Mouse (Mus musculus) neural tube, embryonic 13.5 days (tissue): ENCODE data around the gene Fancg. TPM values are rescaled to one million over a fixed set of nuclear protein-coding genes. Genes with fewer than 3 reads are reported as not detected.

Experiments used
- ATAC-seq: fragments of 200-750 bp; cut with Nextera tagmentation; 2 replicates; pipeline ENCODE4 v1.8.0; 2017; ENCODE audit warnings: low read depth, mild to moderate bottlenecking, moderate TSS enrichment, moderate library complexity
- H3K27ac ChIP-seq: fragments of 300-500 bp; sonication (generic); replicated peaks from 2 replicates; pipeline ENCODE4 v1.5.1; 2015; ENCODE audit warnings: moderate library complexity, mild to moderate bottlenecking, inconsistent platforms
- H3K27me3 ChIP-seq: fragments of 300-500 bp; sonication (generic); 2 replicates; pipeline ENCODE4 v1.6.1; 2015; ENCODE audit warnings: mild to moderate bottlenecking, inconsistent platforms
- H3K36me3 ChIP-seq: fragments of 300-500 bp; sonication (generic); 2 replicates; pipeline ENCODE4 v1.6.1; 2015; ENCODE audit warnings: mild to moderate bottlenecking, inconsistent platforms
- H3K4me1 ChIP-seq: fragments of 300-500 bp; sonication (generic); replicated peaks from 2 replicates; pipeline ENCODE4 v1.6.1; 2015; ENCODE audit warnings: inconsistent platforms
- H3K4me2 ChIP-seq: fragments of 300-500 bp; sonication (generic); 2 replicates; pipeline ENCODE4 v1.6.1; 2015; ENCODE audit warnings: inconsistent platforms, mild to moderate bottlenecking, moderate library complexity
- H3K4me3 ChIP-seq: fragments of 300-500 bp; sonication (generic); 2 replicates; pipeline ENCODE4 v1.5.1; 2015; ENCODE audit warnings: mild to moderate bottlenecking, inconsistent platforms
- H3K9ac ChIP-seq: fragments of 300-500 bp; sonication (generic); 2 replicates; pipeline ENCODE4 v1.6.1; 2015; ENCODE audit warnings: moderate library complexity, mild to moderate bottlenecking, inconsistent platforms
- H3K9me3 ChIP-seq: fragments of 300-500 bp; sonication (generic); 2 replicates; pipeline ENCODE4 v1.6.1; 2016; ENCODE audit warnings: inconsistent platforms
- WGBS: fragments of 180-500 bp; shearing (Covaris S2); methylation state at CpG from one replicate; pipeline ENCODE4 v1.1.7; 2015; 5-methylcytosine and 5-hydroxymethylcytosine counted together
- polyA plus RNA-seq: library from polyadenylated mRNA; unstranded; fragments of >200 nt; fragmentation: Nextera tagmentation; extraction: Ambion mirVana; gene quantifications from 2 replicates; pipeline ENCODE4 v1.2.1, GENCODE M21; 2015

Fancg gene
- polyA plus RNA-seq = 19.9 and 20.4 TPM in 2 replicates

GRCm38 (mm10) chr4:43010161-43011038 lies at the start of gene Fancg:
Gene Fancg, minus strand, starts transcription at chr4:43010506.
- Histone ChIP-seq H3K4me2 (peak within 1 kb of the TSS; percentile 86), H3K4me1 (peaks cover 16% of the 10 kb centered on the region), H3K9ac (peak within 1 kb of the TSS; percentile 75), H3K9me3 (no peaks in the 10 kb centered on the region), H3K36me3 (peaks cover 3% of the 10 kb centered on the region; the same call in 1 of the 2 replicates), H3K27me3 (no peaks in the 10 kb centered on the region), H3K27ac (peak within 1 kb of the TSS; percentile 49; the same call in 1 of the 2 replicates), H3K4me3 (peak within 1 kb of the TSS; percentile 79)
- peak; percentile 92 for ATAC-seq
- under 1% methylated on average over 37 of the region's 37 CpGs for WGBS

GRCm38 (mm10) chr4:43059697-43060096 lies 49.4 kb upstream of the Fancg start:
- WGBS = 43% methylated on average over 3 of the region's 3 CpGs
- Histone ChIP-seq H3K36me3 (no peaks in the 10 kb centered on the region), H3K9ac (peak overlapping the region; percentile 80), H3K4me3 (peak overlapping the region; percentile 63), H3K4me2 (peak overlapping the region; percentile 69), H3K27me3 (no peaks in the 10 kb centered on the region), H3K27ac (no peak overlapping the region; the same call in 1 of the 2 replicates), H3K4me1 (peaks cover 11% of the 10 kb centered on the region; the same call in 1 of the 2 replicates), H3K9me3 (no peaks in the 10 kb centered on the region)
- ATAC-seq = no peak

DNA sequence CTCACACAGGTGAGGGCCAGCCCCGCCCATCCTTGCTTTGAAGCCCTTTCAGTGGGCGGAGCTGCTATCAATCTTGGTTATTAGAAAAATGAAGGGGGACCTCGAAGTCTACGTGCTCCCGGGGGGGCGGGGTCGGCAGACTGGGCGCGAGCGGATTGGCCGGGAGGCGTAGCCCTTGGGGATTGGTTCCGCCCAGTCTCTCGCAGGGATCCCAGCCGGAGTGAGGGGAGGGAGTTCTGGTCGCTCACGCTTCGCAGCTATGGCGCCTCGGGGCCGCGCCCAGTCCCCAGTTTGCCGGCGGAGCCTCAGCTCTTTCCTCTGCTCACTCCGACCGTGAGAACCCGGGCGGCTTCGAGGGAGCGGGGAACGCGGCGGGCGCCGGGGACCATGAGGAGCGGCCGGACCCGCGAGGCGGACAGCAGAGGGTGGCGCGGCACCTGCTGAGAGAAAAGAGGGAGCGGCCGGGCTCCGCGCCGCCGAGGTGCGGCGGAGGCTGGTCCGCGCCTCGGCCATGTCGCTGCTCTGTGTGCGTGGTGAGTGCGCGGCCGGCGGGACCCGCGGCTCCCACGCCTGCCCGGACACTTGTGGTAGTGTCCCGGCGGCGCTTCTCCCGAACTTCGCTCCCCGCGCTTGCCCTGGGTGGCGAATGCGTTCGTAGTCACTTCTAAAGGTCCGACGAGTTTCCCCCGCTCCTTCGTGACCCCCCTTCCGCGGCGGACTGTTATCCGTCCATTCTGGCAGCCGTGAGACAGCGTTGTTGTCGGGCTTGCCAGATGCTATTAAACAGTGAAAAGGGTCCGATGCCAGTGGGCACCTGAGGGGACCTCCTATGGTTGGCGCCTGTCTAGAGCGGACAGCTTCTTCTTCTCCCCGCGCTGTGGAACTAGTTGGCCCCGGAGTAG lies 48.7 kb upstream of the Fancg start, which contains the start of gene Unc13b:
Unc13b (plus strand) TSS at position 201 of the 902 bp plus-strand sequence.
- ATAC-seq = peak; percentile 98
- no peaks in the 10 kb centered on the region for H3K27me3 ChIP-seq
- no peaks in the 10 kb centered on the region for H3K9me3 ChIP-seq
- under 1% methylated on average over 73 of the region's 90 CpGs for WGBS
- no peaks in the 10 kb centered on the region for H3K36me3 ChIP-seq
- peaks cover 11% of the 10 kb centered on the region; the same call in 1 of the 2 replicates for H3K4me1 ChIP-seq
- peak within 1 kb of the TSS; percentile 80 for H3K27ac ChIP-seq
- peak within 1 kb of the TSS; percentile 80 for H3K9ac ChIP-seq
- peak within 1 kb of the TSS; percentile 63 for H3K4me3 ChIP-seq
- peak within 1 kb of the TSS; percentile 69 for H3K4me2 ChIP-seq

- H3K27ac ChIP-seq = peak overlapping the region; percentile 80; the same call in 1 of the 2 replicates
- no peaks in the 10 kb centered on the region for H3K9me3 ChIP-seq
- H3K36me3 ChIP-seq = no peaks in the 10 kb centered on the region
- H3K9ac ChIP-seq = 0 out of 2 replicates have a peak overlapping the region, but pooled peaks have one; percentile 80
- peak overlapping the region; percentile 63 for H3K4me3 ChIP-seq
- 19% methylated on average over 8 of the region's 8 CpGs for WGBS
- no peak; the same call in 1 of the 2 replicates for ATAC-seq
- H3K27me3 ChIP-seq = no peaks in the 10 kb centered on the region
- peak overlapping the region; percentile 69 for H3K4me2 ChIP-seq
- peaks cover 11% of the 10 kb centered on the region; the same call in 1 of the 2 replicates for H3K4me1 ChIP-seq
Observed at GRCm38 (mm10) chr4:43058392-43058752, 48.1 kb upstream of the Fancg start.

- Histone ChIP-seq H3K4me2 (no peak overlapping the region), H3K27ac (no peak overlapping the region), H3K27me3 (no peaks in the 10 kb centered on the region), H3K4me3 (no peak overlapping the region), H3K9ac (no peak overlapping the region), H3K36me3 (no peaks in the 10 kb centered on the region), H3K4me1 (peaks cover 11% of the 10 kb centered on the region; the same call in 1 of the 2 replicates), H3K9me3 (no peaks in the 10 kb centered on the region)
- no peak for ATAC-seq
- WGBS = 90% methylated on average over 5 of the region's 5 CpGs
Observed at GRCm38 (mm10) chr4:43057654-43058053, 47.3 kb upstream of the Fancg start.

DNA sequence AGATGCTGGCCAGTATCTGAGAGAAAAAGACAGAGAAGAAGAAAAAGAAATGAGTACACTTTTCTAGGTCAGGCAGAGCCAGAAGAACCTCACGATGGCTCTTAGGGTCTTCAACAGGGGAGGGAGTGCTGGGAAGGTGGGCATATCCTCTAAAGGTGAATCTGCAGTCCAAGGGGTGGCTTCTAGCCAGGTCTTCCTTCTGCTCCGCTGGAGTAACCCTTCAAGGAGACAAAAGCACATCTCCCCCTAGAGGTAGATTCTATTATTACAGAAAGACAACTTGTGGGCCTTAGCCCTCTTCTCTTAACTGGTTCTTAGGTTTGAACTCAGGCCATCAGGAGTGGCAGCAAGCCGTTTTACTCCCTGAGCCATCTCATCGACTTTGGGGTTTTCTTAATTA lies 42.3 kb upstream of the Fancg start:
- Histone ChIP-seq H3K27ac (no peak overlapping the region), H3K4me2 (no peak overlapping the region), H3K9ac (no peak overlapping the region), H3K9me3 (no peaks in the 10 kb centered on the region), H3K4me3 (no peak overlapping the region), H3K36me3 (no peaks in the 10 kb centered on the region), H3K4me1 (no peaks in the 10 kb centered on the region), H3K27me3 (no peaks in the 10 kb centered on the region)
- 13% methylated on average over 4 of the region's 4 CpGs for WGBS
- ATAC-seq = no peak

GRCm38 (mm10) chr4:43047231-43047630 lies 36.9 kb upstream of the Fancg start:
- no peaks in the 10 kb centered on the region for H3K9me3 ChIP-seq
- WGBS = 9% methylated on average over 5 of the region's 5 CpGs

DNA sequence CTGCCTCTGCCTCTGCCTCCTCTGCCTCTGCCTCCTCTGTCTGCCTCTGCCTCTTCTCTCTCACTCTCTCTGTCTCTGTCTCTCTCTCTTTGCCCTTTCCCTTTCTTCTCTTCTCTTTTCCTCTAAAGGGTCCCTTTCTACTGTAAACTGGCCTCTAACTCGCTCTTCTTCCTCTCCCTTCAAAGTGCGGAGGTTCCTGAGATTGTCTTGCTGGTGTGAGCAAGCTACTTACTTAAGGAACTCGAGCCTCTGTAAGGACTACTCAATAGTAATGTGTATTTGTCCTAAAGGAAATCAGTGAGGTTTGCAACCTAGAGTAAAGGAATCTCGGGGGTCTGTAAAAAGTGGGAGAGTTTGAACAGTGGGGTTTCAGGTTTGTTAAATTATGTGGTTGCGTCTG lies 36.3 kb upstream of the Fancg start:
- H3K4me2 ChIP-seq = peak overlapping the region; percentile 72

More at GRCm38 (mm10) chr4:43047231-43047630, 36.9 kb upstream of the Fancg start:
- no peaks in the 10 kb centered on the region for H3K27me3 ChIP-seq
- peak overlapping the region; percentile 72 for H3K4me2 ChIP-seq
- H3K9ac ChIP-seq = no peak overlapping the region
- H3K36me3 ChIP-seq = no peaks in the 10 kb centered on the region
- peaks cover 32% of the 10 kb centered on the region for H3K4me1 ChIP-seq
- ATAC-seq = no peak
- no peak overlapping the region for H3K27ac ChIP-seq
- H3K4me3 ChIP-seq = no peak overlapping the region

GRCm38 (mm10) chr4:43045659-43046302 lies 35.5 kb upstream of the Fancg start, which contains the start of gene Fam214b:
Gene Fam214b, minus strand, starts transcription at chr4:43046220.
- H3K4me2 ChIP-seq = peak within 1 kb of the TSS; percentile 72
- WGBS = under 1% methylated on average over 33 of the region's 33 CpGs

More for the DNA sequence above, 36.3 kb upstream of the Fancg start:
- H3K4me1 ChIP-seq = peaks cover 32% of the 10 kb centered on the region
- H3K9me3 ChIP-seq = no peaks in the 10 kb centered on the region
- no peak overlapping the region for H3K4me3 ChIP-seq
- ATAC-seq = no peak
- no peak overlapping the region for H3K27ac ChIP-seq
- no peak overlapping the region; the same call in 1 of the 2 replicates for H3K9ac ChIP-seq
- H3K27me3 ChIP-seq = no peaks in the 10 kb centered on the region
- no peaks in the 10 kb centered on the region for H3K36me3 ChIP-seq
- 65% methylated on average over 5 of the region's 5 CpGs for WGBS

GRCm38 (mm10) chr4:43045285-43045658 lies 35.0 kb upstream of the Fancg start:
- Histone ChIP-seq H3K4me2 (peak overlapping the region; percentile 72), H3K9me3 (no peaks in the 10 kb centered on the region), H3K4me1 (peaks cover 40% of the 10 kb centered on the region), H3K27me3 (no peaks in the 10 kb centered on the region), H3K4me3 (peak overlapping the region; percentile 55), H3K9ac (peak overlapping the region; percentile 75), H3K36me3 (no peaks in the 10 kb centered on the region), H3K27ac (peak overlapping the region; percentile 93)
- WGBS = 4% methylated on average over 13 of the region's 13 CpGs
- peak; percentile 20 for ATAC-seq

More at GRCm38 (mm10) chr4:43045659-43046302, 35.5 kb upstream of the Fancg start, which contains the start of gene Fam214b:
- H3K4me3 ChIP-seq = peak within 1 kb of the TSS; percentile 55
- peaks cover 36% of the 10 kb centered on the region for H3K4me1 ChIP-seq
- H3K36me3 ChIP-seq = no peaks in the 10 kb centered on the region
- peak within 1 kb of the TSS; percentile 93 for H3K27ac ChIP-seq
- ATAC-seq = peak; percentile 87
- H3K9ac ChIP-seq = peak within 1 kb of the TSS; percentile 75
- no peaks in the 10 kb centered on the region for H3K27me3 ChIP-seq
- no peaks in the 10 kb centered on the region for H3K9me3 ChIP-seq

GRCm38 (mm10) chr4:43044673-43045072 lies 34.4 kb upstream of the Fancg start:
- WGBS = 10% methylated on average over 4 of the region's 4 CpGs
- Histone ChIP-seq H3K4me1 (peaks cover 41% of the 10 kb centered on the region), H3K27ac (peak overlapping the region; percentile 93), H3K27me3 (no peaks in the 10 kb centered on the region), H3K36me3 (no peaks in the 10 kb centered on the region), H3K4me3 (peak overlapping the region; percentile 55), H3K9ac (peak overlapping the region; percentile 75), H3K9me3 (no peaks in the 10 kb centered on the region), H3K4me2 (peak overlapping the region; percentile 72)
- ATAC-seq = no peak
